Mouse (Mus musculus) small intestine, adult 2 months (tissue): ENCODE measurements around the gene Tnfaip1.

Experiments
- CTCF ChIP-seq: fragments of 200-500 bp; IDR thresholded peaks from 2 replicates; pipeline ENCODE4 v1.5.1; 2012; ENCODE audit warnings: low read depth, mild to moderate bottlenecking, control low read depth, inconsistent platforms, low read length, moderate library complexity, mixed read lengths; ENCODE audit not compliant: insufficient replicate concordance, insufficient read length; ENCODE audit errors: extremely low read depth
- POLR2A ChIP-seq: fragments of 200-500 bp; IDR thresholded peaks from 2 replicates; pipeline ENCODE4 v1.6.1; 2012; ENCODE audit warnings: low read depth, mild to moderate bottlenecking, control low read depth, inconsistent platforms, low read length, moderate library complexity

- TF ChIP-seq POLR2A (no peak), CTCF (no peak)
Measured at GRCm38 (mm10) chr11:78568827-78569226, 32.7 kb upstream of the Tnfaip1 start.
